Mouse (Mus musculus): ENCODE data around the gene Map1lc3a.

- TF ChIP-seq CTCF (IDR thresholded peaks at IDR 0.05; ENCODE audit: low read depth) (no peak), EP300 (IDR thresholded peaks at IDR 0.05; ENCODE audit: low read depth) (no peak)
These were observed 42.5 kb downstream of the Map1lc3a start for GRCm38 (mm10) chr2:155318618-155319017.

Measured in liver, postnatal 0 days (tissue).